22 mouse cellular contexts compared by ENCODE assay signal in the genomic region with DNA sequence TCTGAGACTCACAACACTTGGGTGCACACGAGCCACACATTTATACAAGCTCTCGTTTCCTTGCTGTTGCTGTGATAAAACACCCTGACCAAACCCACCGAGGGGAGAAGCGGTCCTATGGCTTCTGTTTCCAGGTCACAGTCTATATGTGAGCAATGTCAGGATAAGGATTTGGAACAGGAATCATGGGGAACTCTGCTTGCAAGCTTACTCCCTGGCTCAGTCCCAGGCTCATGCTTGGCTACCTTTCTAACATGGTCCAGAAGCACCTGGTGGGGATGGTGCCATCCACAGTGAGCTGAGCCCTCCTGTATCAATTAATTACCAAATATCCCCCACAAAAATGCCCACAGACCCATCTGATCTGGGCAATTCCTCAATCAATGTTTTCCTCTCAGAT. TPM values are rescaled to one million over a fixed set of nuclear protein-coding genes. Genes with fewer than 3 reads are reported as not detected.
DNase-seq lines count a peak whose midpoint lies in the region; ATAC-seq and TF ChIP-seq lines count a peak whose summit lies in the region.
"Had no signal": no experiment of that assay in that cellular context is flagged by ENCODE, and none has a peak within 500 bp of the region (broad histone marks: within the 10 kb centered on the region; RNA-seq: fewer than 3 reads in every experiment).

No protein-coding gene starts in this region.

- 74% methylated on average over 4 of the region's 4 CpGs for WGBS in forebrain, postnatal 0 days
- WGBS in forebrain, embryonic 15.5 days = 72% methylated on average over 4 of the region's 4 CpGs
- 87% methylated on average over 4 of the region's 4 CpGs for WGBS in limb, embryonic 10.5 days

- peaks cover 35% of the 10 kb centered on the region for H3K4me1 ChIP-seq in forebrain, postnatal 0 days (ENCODE audit: insufficient read depth)
- H3K4me1 ChIP-seq in forebrain, embryonic 15.5 days = peaks cover 46% of the 10 kb centered on the region
- peaks cover 38% of the 10 kb centered on the region for H3K4me1 ChIP-seq in limb, embryonic 10.5 days

- DNase-seq in adrenal gland, adult 2 months = peak; percentile 0
- no peak for DNase-seq in adrenal gland, postnatal 10 days
- no peak for DNase-seq in forebrain, postnatal 0 days
- DNase-seq in layer of hippocampus, adult 2 months (ENCODE audit: low spot score in 2 of 2) = no peak
- no peak for DNase-seq in layer of hippocampus, adult 18-20 months (ENCODE audit: low spot score in 2 of 2)
- peak; percentile 7 for DNase-seq in limb, embryonic 10.5 days (ENCODE audit: low spot score)
- DNase-seq: adrenal gland, adult 8-10 months; heart, postnatal 4 days; kidney, adult 18-20 months; right cerebral cortex, adult 18-20 months; thymus, postnatal 25 days had no signal

- no peaks in the 10 kb centered on the region for H3K36me3 ChIP-seq in forebrain, postnatal 0 days (ENCODE audit: insufficient read depth)
- H3K36me3 ChIP-seq in forebrain, embryonic 15.5 days = no peaks in the 10 kb centered on the region
- no peaks in the 10 kb centered on the region for H3K36me3 ChIP-seq in limb, embryonic 10.5 days
- H3K36me3 ChIP-seq: embryonic facial prominence, embryonic 13.5 days; heart, embryonic 15.5 days; limb, embryonic 13.5 days; liver, embryonic 15.5 days; midbrain, embryonic 12.5 days; neural tube, embryonic 12.5 days had no signal

- H3K9me3 ChIP-seq in forebrain, postnatal 0 days (ENCODE audit: low read length) = no peaks in the 10 kb centered on the region
- no peaks in the 10 kb centered on the region for H3K9me3 ChIP-seq in forebrain, embryonic 15.5 days
- H3K9me3 ChIP-seq in limb, embryonic 10.5 days (replicated peaks) = no peaks in the 10 kb centered on the region
- H3K9me3 ChIP-seq: embryonic facial prominence, embryonic 13.5 days; heart, embryonic 15.5 days; limb, embryonic 13.5 days; liver, embryonic 15.5 days; midbrain, embryonic 12.5 days; neural tube, embryonic 12.5 days had no signal

- H3K4me3 ChIP-seq in forebrain, postnatal 0 days (ENCODE audit: low read depth, low read length) = no peak overlapping the region
- H3K4me3 ChIP-seq in forebrain, embryonic 15.5 days = no peak overlapping the region
- H3K4me3 ChIP-seq in layer of hippocampus, adult 2 months = no peak overlapping the region
- no peak overlapping the region for H3K4me3 ChIP-seq in limb, embryonic 10.5 days
- H3K4me3 ChIP-seq: embryonic facial prominence, embryonic 13.5 days; heart, embryonic 15.5 days; limb, embryonic 13.5 days; liver, embryonic 15.5 days; midbrain, embryonic 12.5 days; neural tube, embryonic 12.5 days had no signal

- ATAC-seq in forebrain, postnatal 0 days = no peak
- no peak for ATAC-seq in forebrain, embryonic 15.5 days (replicated peaks)
- no peak for ATAC-seq in megakaryocyte-erythroid progenitor cell, adult 5-6 weeks (replicated peaks; ENCODE audit: low FRiP score, low TSS enrichment, poor library complexity, severe bottlenecking)
- ATAC-seq: hindbrain, postnatal 0 days; lung, postnatal 0 days had no signal

- H3K27me3 ChIP-seq in forebrain, postnatal 0 days (ENCODE audit: insufficient read depth, low read length) = no peaks in the 10 kb centered on the region
- H3K27me3 ChIP-seq in forebrain, embryonic 15.5 days = no peaks in the 10 kb centered on the region
- H3K27me3 ChIP-seq in limb, embryonic 10.5 days (ENCODE audit: low read depth, poor library complexity, severe bottlenecking) = no peaks in the 10 kb centered on the region
- H3K27me3 ChIP-seq: embryonic facial prominence, embryonic 13.5 days; heart, embryonic 15.5 days; limb, embryonic 13.5 days; liver, embryonic 15.5 days; midbrain, embryonic 12.5 days; neural tube, embryonic 12.5 days had no signal

- H3K9ac ChIP-seq in forebrain, postnatal 0 days = no peak overlapping the region
- H3K9ac ChIP-seq in forebrain, embryonic 15.5 days (replicated peaks) = no peak overlapping the region
- H3K9ac ChIP-seq: embryonic facial prominence, embryonic 13.5 days; heart, embryonic 15.5 days; limb, embryonic 13.5 days; liver, embryonic 15.5 days; midbrain, embryonic 12.5 days; neural tube, embryonic 12.5 days had no signal

- H3K4me2 ChIP-seq in forebrain, postnatal 0 days (ENCODE audit: low read depth) = no peak overlapping the region
- no peak overlapping the region for H3K4me2 ChIP-seq in forebrain, embryonic 15.5 days (replicated peaks)
- H3K4me2 ChIP-seq: embryonic facial prominence, embryonic 13.5 days; heart, embryonic 15.5 days; limb, embryonic 13.5 days; liver, embryonic 15.5 days; midbrain, embryonic 12.5 days; neural tube, embryonic 12.5 days had no signal

- TF ChIP-seq CTCF in forebrain, postnatal 0 days (IDR thresholded peaks at IDR 0.05; ENCODE audit: low read depth) = no peak
- no peak for TF ChIP-seq CTCF in layer of hippocampus, adult 2 months (conservative IDR thresholded peaks at IDR 0.05)

- H3K27ac ChIP-seq in forebrain, postnatal 0 days (ENCODE audit: low read depth, low read length) = 0 out of 2 replicates have a peak overlapping the region, but pooled peaks have one; percentile 10
- no peak overlapping the region for H3K27ac ChIP-seq in forebrain, embryonic 15.5 days (replicated peaks)
- H3K27ac ChIP-seq in layer of hippocampus, adult 2 months = peak overlapping the region; percentile 34; the same call in 1 of the 2 replicates
- no peak overlapping the region for H3K27ac ChIP-seq in limb, embryonic 10.5 days
- H3K27ac ChIP-seq: embryonic facial prominence, embryonic 13.5 days; heart, embryonic 15.5 days; hindbrain, postnatal 0 days; limb, embryonic 13.5 days; liver, embryonic 15.5 days; midbrain, embryonic 12.5 days; neural tube, embryonic 12.5 days had no signal

RNA-seq across cellular contexts. Expression of a gene that starts 11.1 kb away (rescaled TPM):
- total RNA-seq in adrenal gland, adult 2 months (2021) = 10 to 100 TPM; 13.0 to 13.8 TPM
- 3.7 and 5.0 TPM in 2 replicates for polyA plus RNA-seq in adrenal gland, adult 2 months (2012; rRNA removed)
- total RNA-seq in adrenal gland, postnatal 10 days (2021) = 10 to 100 TPM; 15.3 to 17.8 TPM
- total RNA-seq in forebrain, postnatal 0 days (2014; rRNA removed) = 23.6 and 24.9 TPM in 2 replicates
- 2.6 and 4.3 TPM in 2 replicates for polyA plus RNA-seq in forebrain, postnatal 0 days (2015; fragmentation: Nextera tagmentation; extraction: Ambion mirVana)
- 5.1 TPM in 2 replicates for polyA plus RNA-seq in forebrain, embryonic 15.5 days (2015; fragmentation: Nextera tagmentation; extraction: Ambion mirVana)
- total RNA-seq in layer of hippocampus, adult 2 months (2021) = 10 to 100 TPM; 26.6 to 28.2 TPM
- total RNA-seq in layer of hippocampus, adult 18-20 months (2021) = 10 to 100 TPM; 26.6 to 28.4 TPM
- polyA plus RNA-seq in limb, embryonic 10.5 days (2016; fragmentation: Nextera tagmentation; extraction: Ambion mirVana) = 5.6 and 6.3 TPM in 2 replicates
- 5.3 and 10.4 TPM in 2 replicates for total RNA-seq in megakaryocyte-erythroid progenitor cell, adult 5-6 weeks (2014; fragmentation: Nextera tagmentation)
- total RNA-seq in megakaryocyte-erythroid progenitor cell, adult 5-6 weeks (2017) = 7.8 and 14.8 TPM in 2 replicates

RNA-seq across cellular contexts. Expression of a gene that starts 36.8 kb away (rescaled TPM):
- total RNA-seq in adrenal gland, adult 2 months (2021) = not detected
- polyA plus RNA-seq in adrenal gland, adult 2 months (2012; rRNA removed) = 0.33 TPM in 1 of 2 replicates, not detected in the other
- total RNA-seq in adrenal gland, postnatal 10 days (2021) = not detected
- not detected in 2 replicates for total RNA-seq in forebrain, postnatal 0 days (2014; rRNA removed)
- 0.15 and 0.67 TPM in 2 replicates for polyA plus RNA-seq in forebrain, postnatal 0 days (2015; fragmentation: Nextera tagmentation; extraction: Ambion mirVana)
- not detected in 2 replicates for polyA plus RNA-seq in forebrain, embryonic 15.5 days (2015; fragmentation: Nextera tagmentation; extraction: Ambion mirVana)
- under 1 TPM; 0.27 to 0.38 TPM for total RNA-seq in layer of hippocampus, adult 2 months (2021)
- not detected for total RNA-seq in layer of hippocampus, adult 18-20 months (2021)
- polyA plus RNA-seq in limb, embryonic 10.5 days (2016; fragmentation: Nextera tagmentation; extraction: Ambion mirVana) = 0.14 and 0.19 TPM in 2 replicates
- not detected in 2 replicates for total RNA-seq in megakaryocyte-erythroid progenitor cell, adult 5-6 weeks (2014; fragmentation: Nextera tagmentation)
- total RNA-seq in megakaryocyte-erythroid progenitor cell, adult 5-6 weeks (2017) = not detected in 2 replicates
- total RNA-seq: adrenal gland, adult 8-10 months; granulocyte monocyte progenitor cell, adult 5-6 weeks; heart, postnatal 4 days had no signal
- polyA plus RNA-seq: liver, embryonic 15.5 days; midbrain, embryonic 12.5 days had no signal

Comparison
In these comparisons a context has a peak if more than half of its experiments do, and no peak if none do; other contexts are left out.
1. DNase-seq: peak in adrenal gland, adult 2 months (single experiment) and limb, embryonic 10.5 days (single experiment); none in adrenal gland, postnatal 10 days (single experiment), forebrain, postnatal 0 days (single experiment), layer of hippocampus, adult 2 months (0 of 2) and layer of hippocampus, adult 18-20 months (0 of 2).
2. H3K27ac ChIP-seq: peak in forebrain, postnatal 0 days (single experiment) and layer of hippocampus, adult 2 months (single experiment); none in forebrain, embryonic 15.5 days (single experiment) and limb, embryonic 10.5 days (single experiment).